Mouse (Mus musculus) hindbrain, embryonic 14.5 days (tissue): ENCODE results near the gene Angptl8. TPM values are rescaled to one million over a fixed set of nuclear protein-coding genes. Genes with fewer than 3 reads are reported as not detected.

Experiments
- ATAC-seq: fragments of 200-750 bp; cut with Nextera tagmentation; 2 replicates; pipeline ENCODE4 v1.8.0; 2017; ENCODE audit warnings: moderate number of reproducible peaks, mild to moderate bottlenecking, moderate TSS enrichment, moderate library complexity; ENCODE audit not compliant: low FRiP score
- DNase-seq: peaks from one replicate; pipeline ENCODE4 v3.0.0-alpha.2; 2015; ENCODE audit warnings: low spot score
- H3K27ac ChIP-seq: fragments of 300-500 bp; sonication (generic); 2 replicates; pipeline ENCODE4 v1.5.1; 2014; ENCODE audit warnings: mild to moderate bottlenecking, moderate library complexity
- H3K27me3 ChIP-seq: fragments of 300-500 bp; sonication (generic); 2 replicates; pipeline ENCODE4 v1.6.1; 2014; ENCODE audit warnings: mild to moderate bottlenecking, low read length, mixed read lengths; ENCODE audit not compliant: control insufficient read depth, insufficient read depth
- H3K36me3 ChIP-seq: fragments of 300-500 bp; sonication (generic); replicated peaks from 2 replicates; pipeline ENCODE4 v1.6.1; 2014; ENCODE audit not compliant: control insufficient read depth, insufficient read depth
- H3K4me1 ChIP-seq: fragments of 300-500 bp; sonication (generic); replicated peaks from 2 replicates; pipeline ENCODE4 v1.6.1; 2014; ENCODE audit warnings: antibody characterized with exemption, low read length, mixed read lengths; ENCODE audit not compliant: control insufficient read depth, insufficient read depth
- H3K4me2 ChIP-seq: fragments of 300-500 bp; sonication (generic); replicated peaks from 2 replicates; pipeline ENCODE4 v1.6.1; 2014; ENCODE audit warnings: mild to moderate bottlenecking, moderate library complexity
- H3K4me3 ChIP-seq: fragments of 300-500 bp; sonication (generic); replicated peaks from 2 replicates; pipeline ENCODE4 v1.5.1; 2014; ENCODE audit warnings: mild to moderate bottlenecking, low read length
- H3K9ac ChIP-seq: fragments of 300-500 bp; sonication (generic); 2 replicates; pipeline ENCODE4 v1.6.1; 2014
- H3K9me3 ChIP-seq: fragments of 300-500 bp; sonication (generic); 2 replicates; pipeline ENCODE4 v1.6.1; 2016; ENCODE audit warnings: low read length; ENCODE audit not compliant: control insufficient read depth
- WGBS: fragments of 180-500 bp; shearing (Covaris S2); extraction: QIAGEN DNeasy Blood & Tissue Kit; methylation state at CpG from one replicate; pipeline ENCODE4 v1.1.7; 2014; 5-methylcytosine and 5-hydroxymethylcytosine counted together
- polyA plus RNA-seq: library from polyadenylated mRNA; unstranded; fragments of >200 nt; fragmentation: Nextera tagmentation; extraction: Ambion mirVana; gene quantifications from 2 replicates; pipeline ENCODE4 v1.2.1, GENCODE M21; 2014

Gene Angptl8
- polyA plus RNA-seq, 1 experiment from 2014 or later: 0.62 TPM

- no peaks in the 10 kb centered on the region for H3K27me3 ChIP-seq
- H3K36me3 ChIP-seq: no peaks in the 10 kb centered on the region
- ATAC-seq (no peak), DNase-seq (peak; percentile 55)
- H3K4me3 ChIP-seq: no peak overlapping the region
- H3K4me1 ChIP-seq: no peaks in the 10 kb centered on the region
- H3K27ac ChIP-seq: no peak overlapping the region
- no peaks in the 10 kb centered on the region for H3K9me3 ChIP-seq
- 57% methylated on average over 8 of the region's 8 CpGs for WGBS
- no peak overlapping the region for H3K9ac ChIP-seq
- H3K4me2 ChIP-seq: no peak overlapping the region
These were observed 4.9 kb downstream of the Angptl8 start for GRCm38 (mm10) chr9:21840115-21840787.

- DNase-seq (no peak), ATAC-seq (no peak)
- Histone ChIP-seq H3K4me3 (no peak overlapping the region), H3K4me2 (no peak overlapping the region), H3K27me3 (no peaks in the 10 kb centered on the region), H3K27ac (no peak overlapping the region), H3K9ac (no peak overlapping the region), H3K36me3 (no peaks in the 10 kb centered on the region), H3K9me3 (no peaks in the 10 kb centered on the region), H3K4me1 (no peaks in the 10 kb centered on the region)
- 95% methylated on average over 6 of the region's 6 CpGs for WGBS
These were observed 6.0 kb downstream of the Angptl8 start for GRCm38 (mm10) chr9:21841340-21841739.

GRCm38 (mm10) chr9:21842391-21842790 is 7.1 kb downstream of the Angptl8 start:
- WGBS: 54% methylated on average over 5 of the region's 5 CpGs
- Histone ChIP-seq H3K4me3 (no peak overlapping the region), H3K9ac (no peak overlapping the region), H3K9me3 (no peaks in the 10 kb centered on the region), H3K27ac (no peak overlapping the region), H3K4me2 (no peak overlapping the region), H3K36me3 (no peaks in the 10 kb centered on the region), H3K4me1 (no peaks in the 10 kb centered on the region), H3K27me3 (no peaks in the 10 kb centered on the region)
- no peak for DNase-seq
- no peak for ATAC-seq

GRCm38 (mm10) chr9:21843086-21843485 is 7.8 kb downstream of the Angptl8 start:
- no peak overlapping the region for H3K4me2 ChIP-seq
- H3K9ac ChIP-seq: no peak overlapping the region
- H3K36me3 ChIP-seq: no peaks in the 10 kb centered on the region
- H3K9me3 ChIP-seq: no peaks in the 10 kb centered on the region
- WGBS: 85% methylated on average over 6 of the region's 6 CpGs
- no peaks in the 10 kb centered on the region for H3K27me3 ChIP-seq
- no peak overlapping the region for H3K27ac ChIP-seq
- ATAC-seq: no peak
- no peaks in the 10 kb centered on the region for H3K4me1 ChIP-seq
- DNase-seq: no peak
- no peak overlapping the region for H3K4me3 ChIP-seq

- no peak overlapping the region for H3K27ac ChIP-seq
- no peaks in the 10 kb centered on the region for H3K27me3 ChIP-seq
- DNase-seq (no peak), ATAC-seq (no peak)
- no peaks in the 10 kb centered on the region for H3K4me1 ChIP-seq
- H3K4me2 ChIP-seq: no peak overlapping the region
- H3K9me3 ChIP-seq: no peaks in the 10 kb centered on the region
- no peak overlapping the region for H3K4me3 ChIP-seq
- no peak overlapping the region for H3K9ac ChIP-seq
- H3K36me3 ChIP-seq: no peaks in the 10 kb centered on the region
- 59% methylated on average over 14 of the region's 14 CpGs for WGBS
These were observed 10.2 kb downstream of the Angptl8 start for GRCm38 (mm10) chr9:21845381-21846080.

- no peak overlapping the region for H3K9ac ChIP-seq
- 0 out of 2 replicates have a peak, but pooled peaks have one; percentile 26 for ATAC-seq
- H3K9me3 ChIP-seq: no peaks in the 10 kb centered on the region
- H3K27me3 ChIP-seq: no peaks in the 10 kb centered on the region
- 0 out of 2 replicates have a peak overlapping the region, but pooled peaks have one; percentile 17 for H3K4me2 ChIP-seq
- no peaks in the 10 kb centered on the region for H3K36me3 ChIP-seq
- H3K27ac ChIP-seq: peak overlapping the region; percentile 65; the same call in 1 of the 2 replicates
- H3K4me3 ChIP-seq: no peak overlapping the region
- H3K4me1 ChIP-seq: no peaks in the 10 kb centered on the region
- 16% methylated on average over 11 of the region's 11 CpGs for WGBS
- no peak for DNase-seq
These were observed 11.5 kb downstream of the Angptl8 start for GRCm38 (mm10) chr9:21846755-21847341.

GRCm38 (mm10) chr9:21847425-21847824 is 12.1 kb downstream of the Angptl8 start:
- Histone ChIP-seq H3K4me3 (no peak overlapping the region), H3K4me2 (0 out of 2 replicates have a peak overlapping the region, but pooled peaks have one; percentile 17), H3K9ac (no peak overlapping the region), H3K9me3 (no peaks in the 10 kb centered on the region), H3K4me1 (no peaks in the 10 kb centered on the region), H3K27me3 (no peaks in the 10 kb centered on the region), H3K36me3 (no peaks in the 10 kb centered on the region), H3K27ac (peak overlapping the region; percentile 38; the same call in 1 of the 2 replicates)
- DNase-seq (no peak), ATAC-seq (no peak)
- WGBS: 25% methylated on average over 3 of the region's 3 CpGs

GRCm38 (mm10) chr9:21847926-21848325 is 12.6 kb downstream of the Angptl8 start:
- no peak for DNase-seq
- ATAC-seq: no peak
- Histone ChIP-seq H3K9me3 (no peaks in the 10 kb centered on the region), H3K4me1 (no peaks in the 10 kb centered on the region), H3K27ac (peak overlapping the region; percentile 38; the same call in 1 of the 2 replicates), H3K4me3 (no peak overlapping the region), H3K27me3 (no peaks in the 10 kb centered on the region), H3K9ac (0 out of 2 replicates have a peak overlapping the region, but pooled peaks have one; percentile 2), H3K4me2 (no peak overlapping the region), H3K36me3 (no peaks in the 10 kb centered on the region)
- WGBS: 32% methylated on average over 10 of the region's 10 CpGs
